Mouse (Mus musculus): ENCODE results near the gene Slc1a5.

Gene Slc1a5

DNA sequence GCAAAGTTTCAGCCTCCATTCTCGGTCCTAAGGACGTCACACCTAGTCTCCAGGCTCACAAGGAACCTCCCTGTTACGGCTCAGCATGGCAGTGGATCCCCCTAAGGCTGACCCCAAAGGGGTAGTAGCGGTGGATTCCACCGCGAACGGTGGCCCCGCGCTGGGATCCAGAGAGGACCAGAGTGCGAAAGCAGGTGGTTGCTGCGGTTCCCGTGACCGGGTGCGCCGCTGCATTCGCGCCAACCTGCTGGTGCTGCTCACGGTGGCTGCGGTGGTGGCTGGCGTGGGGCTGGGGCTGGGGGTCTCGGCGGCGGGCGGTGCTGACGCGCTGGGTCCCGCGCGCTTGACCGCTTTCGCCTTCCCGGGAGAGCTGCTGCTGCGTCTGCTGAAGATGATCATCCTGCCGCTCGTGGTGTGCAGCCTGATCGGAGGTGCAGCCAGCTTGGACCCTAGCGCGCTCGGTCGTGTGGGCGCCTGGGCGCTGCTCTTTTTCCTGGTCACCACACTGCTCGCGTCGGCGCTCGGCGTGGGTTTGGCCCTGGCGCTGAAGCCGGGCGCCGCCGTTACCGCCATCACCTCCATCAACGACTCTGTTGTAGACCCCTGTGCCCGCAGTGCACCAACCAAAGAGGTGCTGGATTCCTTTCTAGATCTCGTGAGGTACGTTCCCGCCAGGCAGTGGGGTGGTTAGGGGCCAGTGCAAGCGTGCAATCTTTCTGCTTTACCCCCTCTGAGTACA is 845 bp downstream of the Slc1a5 start:
- no peak for ATAC-seq (ENCODE audit: insufficient number of reproducible peaks, low FRiP score, low TSS enrichment)

DNA sequence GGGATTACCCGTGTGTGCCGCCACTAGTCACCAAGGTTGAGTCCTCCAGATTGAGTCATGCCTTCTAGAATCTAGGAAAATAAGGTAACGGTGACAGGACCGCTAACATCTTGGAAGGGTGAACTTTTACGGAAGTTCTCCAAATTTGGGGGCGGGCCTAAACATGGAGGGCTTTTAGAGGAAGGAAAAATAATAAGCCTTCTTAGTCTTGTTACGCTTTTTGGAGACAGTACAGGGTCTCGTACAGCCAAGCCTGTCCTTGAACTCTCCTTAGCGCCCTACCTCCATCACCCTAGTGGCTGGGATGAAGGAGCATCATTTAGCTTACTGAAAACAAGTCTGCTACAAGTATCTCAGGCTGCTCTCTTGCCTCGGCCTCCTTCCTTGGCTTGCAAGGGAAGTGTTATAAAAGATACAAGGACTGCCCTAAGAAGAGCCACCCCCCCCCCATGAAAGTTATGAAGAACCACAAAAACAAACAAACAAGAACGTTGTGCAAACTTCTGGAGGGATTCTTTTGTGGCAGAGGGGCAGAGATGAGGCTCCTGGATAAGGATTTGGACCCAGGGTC is 1.5 kb downstream of the Slc1a5 start:
- ATAC-seq (ENCODE audit: insufficient number of reproducible peaks, low FRiP score, low TSS enrichment) = no peak

DNA sequence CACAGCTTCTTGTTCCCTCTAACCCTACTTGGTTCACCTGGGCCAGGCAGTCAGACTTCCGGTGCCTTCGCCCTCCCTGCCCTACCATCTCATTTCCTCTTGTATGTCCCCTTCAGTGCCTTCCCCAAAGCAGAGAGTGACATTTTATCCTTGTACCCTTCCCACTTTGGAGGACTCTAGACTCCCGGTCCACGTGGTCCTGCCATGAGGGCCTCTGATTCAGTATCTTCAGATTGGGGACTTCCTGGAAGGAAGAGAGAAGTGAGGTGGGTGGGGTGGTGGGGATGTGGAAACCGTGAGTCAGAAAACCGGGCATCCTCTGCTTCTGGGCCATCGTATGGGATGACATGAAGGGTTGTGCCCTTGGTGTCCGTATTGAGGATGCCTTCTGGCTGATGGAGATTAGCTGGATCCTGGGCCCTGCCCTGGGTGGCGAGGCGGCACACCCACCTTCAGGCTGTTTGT is 2.1 kb downstream of the Slc1a5 start:
- no peak for ATAC-seq (ENCODE audit: insufficient number of reproducible peaks, low FRiP score, low TSS enrichment)

DNA sequence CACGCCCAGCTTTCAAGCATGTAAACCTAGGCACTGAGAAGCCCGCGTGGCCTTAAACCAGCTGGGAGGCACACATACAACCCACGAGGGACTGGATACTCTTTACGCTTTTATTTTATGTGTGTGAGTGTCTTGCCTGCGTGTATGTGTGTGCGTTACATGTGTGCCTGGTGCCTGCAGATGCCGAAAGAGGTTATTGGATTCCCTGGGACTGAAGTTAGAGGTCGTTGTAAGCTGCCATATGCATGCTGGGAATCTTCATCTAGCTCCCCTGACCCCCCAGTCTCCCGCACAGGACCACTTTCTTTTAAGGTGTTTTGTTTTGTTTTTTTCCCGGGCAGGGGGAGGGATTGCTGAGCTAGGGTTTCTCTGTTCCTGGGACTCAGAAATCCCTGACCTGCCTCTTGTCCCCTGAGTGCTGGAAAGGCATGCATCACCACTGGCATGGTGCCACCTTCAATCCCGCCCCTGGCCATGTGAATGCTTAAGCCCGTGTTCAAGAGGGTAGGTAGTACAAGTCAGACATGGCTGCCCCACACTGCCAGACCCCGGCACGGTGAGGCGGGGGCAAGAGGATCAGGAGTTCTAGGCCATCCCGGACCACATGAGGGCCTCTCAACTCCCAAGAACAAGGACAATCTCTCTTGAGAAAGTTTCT is 2.7 kb downstream of the Slc1a5 start:
- no peak for ATAC-seq (ENCODE audit: insufficient number of reproducible peaks, low FRiP score, low TSS enrichment)

DNA sequence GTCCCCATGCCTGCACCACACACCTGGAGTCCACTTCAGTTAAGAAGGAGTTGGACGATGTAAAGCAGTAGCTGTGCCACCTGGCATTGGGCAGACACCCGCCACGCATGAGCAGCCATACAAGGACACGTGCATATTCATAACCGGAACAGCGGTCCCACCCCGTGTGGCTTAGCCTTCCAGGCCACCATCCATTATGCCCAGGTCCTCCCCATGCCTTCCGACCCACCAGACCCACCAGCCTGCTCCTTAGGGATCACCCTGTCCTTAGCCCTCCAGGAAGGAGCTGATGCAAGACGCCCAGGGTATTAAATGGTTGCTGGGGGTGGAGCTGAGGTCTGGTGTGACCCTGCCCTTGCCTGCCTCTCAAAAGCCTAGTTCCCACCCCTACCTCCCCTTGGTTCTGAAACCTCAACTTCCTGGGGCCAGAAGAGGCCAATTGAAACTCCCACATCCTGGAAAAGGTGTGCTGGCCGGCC is 3.4 kb downstream of the Slc1a5 start:
- no peak for ATAC-seq (ENCODE audit: insufficient number of reproducible peaks, low FRiP score, low TSS enrichment)

DNA sequence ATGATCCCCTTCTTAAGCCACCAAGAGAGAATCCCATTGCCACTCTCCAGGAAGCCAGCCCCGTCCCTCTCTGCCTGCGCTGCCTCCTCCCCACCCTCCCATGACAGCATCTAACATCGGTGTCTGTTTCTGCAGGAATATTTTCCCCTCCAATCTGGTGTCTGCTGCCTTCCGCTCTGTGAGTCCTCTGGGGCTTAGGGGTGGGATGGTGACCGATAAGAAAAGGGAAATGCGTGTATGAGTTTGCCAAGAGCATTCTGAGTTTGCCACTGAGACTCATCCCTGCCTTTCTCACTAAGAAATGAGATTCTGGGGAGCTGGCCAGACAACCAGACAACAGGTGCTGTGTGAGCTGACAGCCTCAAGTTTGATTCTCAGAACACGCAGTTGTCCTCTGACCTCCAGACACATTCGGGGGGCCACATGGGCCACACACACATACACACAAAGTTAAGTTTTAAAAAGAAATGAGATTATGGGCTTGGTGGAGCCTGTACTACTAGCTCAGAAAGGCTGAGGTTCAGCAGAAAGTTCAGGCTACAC is 4.5 kb downstream of the Slc1a5 start:
- ATAC-seq (ENCODE audit: insufficient number of reproducible peaks, low FRiP score, low TSS enrichment) = no peak

DNA sequence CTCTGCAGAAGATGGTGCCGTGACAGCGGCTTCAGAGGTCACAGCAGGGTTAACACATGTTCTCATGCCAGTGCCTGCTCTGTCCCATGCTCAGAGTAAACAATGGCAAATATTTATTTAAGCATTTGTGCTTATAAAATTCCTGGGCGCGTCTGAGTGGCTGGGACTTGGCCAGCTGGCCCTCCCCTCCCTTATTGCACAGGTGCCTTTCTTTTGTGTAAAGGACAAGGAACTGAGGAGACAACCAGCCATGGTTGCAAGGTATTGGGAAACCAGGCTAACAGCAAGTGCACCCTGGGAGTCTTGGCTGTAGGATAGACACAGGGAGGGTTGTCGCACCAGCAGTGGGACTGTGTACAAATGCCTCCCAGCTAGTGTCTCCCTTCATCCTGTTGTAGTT is 11.2 kb downstream of the Slc1a5 start:
- ATAC-seq (ENCODE audit: insufficient number of reproducible peaks, low FRiP score, low TSS enrichment) = no peak

DNA sequence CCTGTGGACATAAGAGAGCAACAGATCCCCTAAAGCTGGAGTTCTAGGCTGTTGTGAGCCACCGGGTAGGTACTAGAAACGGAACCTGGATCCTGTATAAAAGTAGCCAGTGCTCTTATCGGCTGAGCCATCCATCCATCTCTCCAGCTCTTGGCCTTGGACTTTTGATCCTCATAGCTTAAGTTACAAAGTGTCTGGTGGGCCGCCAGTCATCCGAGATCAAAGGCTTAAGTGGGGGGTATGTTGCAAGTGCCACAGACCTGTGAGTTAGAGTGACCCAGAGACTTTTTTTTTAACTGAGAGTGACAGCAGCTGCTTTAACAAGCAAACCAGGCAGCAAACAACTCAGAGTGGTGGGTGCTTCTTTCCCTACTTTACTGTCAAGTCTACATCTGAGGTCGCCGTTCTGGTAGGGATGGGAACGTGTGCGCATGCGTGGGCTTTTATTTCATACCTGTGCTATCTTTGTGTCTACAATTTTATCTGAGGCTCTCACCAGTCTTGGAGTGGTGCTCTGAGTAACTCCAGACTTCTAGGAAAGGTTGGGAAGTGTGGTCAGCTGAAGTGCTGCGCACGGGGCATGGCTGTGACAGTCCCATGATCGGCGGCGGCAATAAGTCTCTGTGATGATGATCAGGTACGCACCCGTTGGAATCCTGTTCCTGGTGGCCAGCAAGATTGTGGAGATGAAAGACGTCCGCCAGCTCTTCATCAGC is 12.0 kb downstream of the Slc1a5 start:
- no peak for ATAC-seq (ENCODE audit: insufficient number of reproducible peaks, low FRiP score, low TSS enrichment)

DNA sequence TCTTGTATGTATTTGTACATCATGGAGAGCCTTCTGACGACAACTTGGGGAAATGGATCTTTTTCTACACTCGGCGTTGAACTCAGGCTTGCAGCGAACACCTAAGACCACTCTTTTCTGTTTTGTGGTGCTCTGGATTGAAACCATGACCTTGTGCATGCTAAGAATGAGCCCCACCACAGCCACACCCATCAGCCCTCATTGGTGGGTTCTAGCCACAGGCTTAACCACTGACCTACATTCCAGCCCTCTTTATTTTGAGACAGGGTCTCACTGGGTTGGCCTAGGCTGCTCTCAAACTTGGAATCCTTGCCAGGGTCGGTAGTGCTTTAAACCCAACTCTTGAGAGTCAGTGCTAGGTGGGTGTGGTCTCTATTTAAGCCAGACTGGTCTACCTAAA is 13.7 kb downstream of the Slc1a5 start:
- ATAC-seq (ENCODE audit: insufficient number of reproducible peaks, low FRiP score, low TSS enrichment) = no peak

DNA sequence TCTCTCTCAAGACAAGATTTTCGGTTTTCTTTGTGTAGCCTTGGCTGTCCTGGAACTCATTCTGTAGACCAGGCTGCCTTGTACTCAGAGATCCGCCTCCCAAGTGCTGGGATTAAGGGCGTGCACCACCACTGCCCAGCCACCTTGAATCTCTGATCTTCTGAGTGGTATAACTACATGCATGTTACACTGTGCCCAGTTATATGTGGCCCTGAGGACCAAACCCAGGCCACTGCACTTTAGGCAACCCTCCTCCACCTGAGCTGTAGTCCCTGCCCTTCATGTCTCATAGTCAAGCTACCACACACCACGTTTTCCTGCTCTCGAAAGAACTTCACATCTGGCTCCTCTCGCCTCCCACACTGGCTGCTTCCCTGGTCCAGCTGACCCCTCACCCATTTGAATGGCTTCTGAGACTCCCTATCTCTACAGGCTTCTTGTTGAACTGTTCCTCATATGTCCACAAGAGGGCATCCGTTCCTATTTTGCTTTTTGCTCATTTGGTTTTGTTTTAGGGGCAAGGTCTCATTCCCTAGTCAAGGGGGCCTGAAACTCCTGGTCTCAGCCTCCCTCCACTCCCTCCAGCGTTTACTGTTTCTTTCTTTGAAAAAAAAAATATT is 23.4 kb downstream of the Slc1a5 start:
- no peak for ATAC-seq (ENCODE audit: insufficient number of reproducible peaks, low FRiP score, low TSS enrichment)

DNA sequence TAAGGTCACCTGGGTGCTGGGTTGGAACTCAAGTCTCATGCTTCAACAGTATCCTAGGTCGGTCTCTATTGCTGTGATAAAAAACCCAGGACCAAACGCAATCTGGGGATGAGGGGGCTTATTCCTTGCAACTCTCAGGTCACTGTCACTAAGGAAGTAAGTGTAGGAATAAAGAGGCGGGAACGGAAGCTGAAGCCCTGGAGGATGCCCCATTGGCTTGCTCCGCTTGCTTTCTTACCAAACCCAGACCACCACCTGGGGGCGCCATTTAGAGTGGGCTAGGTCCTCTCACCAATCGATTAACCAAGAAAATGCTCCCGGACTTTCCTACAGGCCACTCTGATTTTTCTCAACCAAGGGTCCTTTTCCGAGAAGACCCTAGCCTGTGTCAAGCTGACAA is 26.8 kb downstream of the Slc1a5 start:
- ATAC-seq (ENCODE audit: insufficient number of reproducible peaks, low FRiP score, low TSS enrichment) = no peak

DNA sequence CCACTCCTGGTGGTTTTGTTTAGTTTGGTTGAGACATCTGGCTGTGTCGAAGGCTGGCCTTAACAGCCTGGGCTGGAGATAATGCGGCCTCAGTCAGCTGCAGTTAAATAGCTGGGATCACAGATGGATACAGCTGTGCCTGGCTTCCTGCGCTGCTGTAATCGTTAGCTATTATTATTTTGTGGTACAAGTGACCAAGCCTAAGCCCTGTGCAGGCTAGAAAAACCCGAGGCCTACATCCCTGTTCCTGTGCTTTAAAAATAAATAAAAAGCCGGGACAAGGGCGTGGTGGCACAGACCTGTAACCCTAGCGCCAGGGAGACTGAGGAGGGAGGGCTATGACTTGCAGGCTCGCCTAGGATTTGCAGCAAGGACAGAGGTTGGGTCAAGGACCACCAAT is 27.5 kb downstream of the Slc1a5 start:
- no peak for ATAC-seq (ENCODE audit: insufficient number of reproducible peaks, low FRiP score, low TSS enrichment)

DNA sequence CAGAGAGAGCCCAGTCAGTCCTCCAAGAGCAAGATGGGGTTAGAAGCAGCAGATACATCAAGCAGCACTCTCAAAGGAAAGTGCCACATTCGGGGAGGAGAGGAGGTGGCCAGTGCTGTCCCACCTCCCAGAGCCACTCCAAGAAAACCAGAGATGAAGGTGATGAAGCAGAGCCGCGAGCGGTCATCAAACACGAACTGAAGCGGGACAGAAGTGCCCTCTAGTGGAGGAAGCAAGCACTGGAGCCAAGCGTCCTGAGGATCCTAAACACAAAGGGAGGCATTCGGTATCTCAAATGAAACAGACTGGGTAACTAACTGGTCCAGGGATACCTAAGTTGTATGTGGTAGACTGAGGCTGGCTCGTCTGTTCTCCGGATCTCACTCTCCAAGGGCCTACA is 28.6 kb downstream of the Slc1a5 start:
- ATAC-seq (ENCODE audit: insufficient number of reproducible peaks, low FRiP score, low TSS enrichment) = peak; percentile 60; the same call in 1 of the 2 replicates

DNA sequence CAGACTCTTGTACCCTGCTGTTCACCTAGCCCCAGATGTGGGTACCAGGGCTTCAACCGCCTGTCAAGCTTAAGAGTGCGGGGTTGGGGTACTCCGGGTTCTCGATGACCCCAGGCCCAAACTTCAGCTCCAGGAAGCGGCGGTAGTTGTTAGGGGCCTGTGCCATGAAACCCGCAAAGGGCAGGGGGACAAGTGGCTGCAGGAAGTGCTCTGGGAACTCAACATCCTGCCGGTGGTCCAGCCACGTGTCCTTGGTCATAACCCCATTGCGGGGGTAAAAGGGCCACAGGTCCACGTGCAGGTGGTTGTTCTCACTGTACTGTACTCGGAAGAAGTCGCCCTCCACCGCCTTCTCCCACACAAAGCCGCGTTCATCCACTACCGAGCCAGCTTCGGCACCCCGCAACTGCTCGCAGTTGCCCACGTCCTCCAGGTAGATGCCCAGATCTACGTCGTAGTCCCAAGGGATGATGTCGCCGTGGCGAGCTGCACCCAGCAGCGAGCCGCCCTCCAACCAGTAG is 29.3 kb downstream of the Slc1a5 start:
- ATAC-seq (ENCODE audit: insufficient number of reproducible peaks, low FRiP score, low TSS enrichment) = peak; percentile 8; the same call in 1 of the 2 replicates

DNA sequence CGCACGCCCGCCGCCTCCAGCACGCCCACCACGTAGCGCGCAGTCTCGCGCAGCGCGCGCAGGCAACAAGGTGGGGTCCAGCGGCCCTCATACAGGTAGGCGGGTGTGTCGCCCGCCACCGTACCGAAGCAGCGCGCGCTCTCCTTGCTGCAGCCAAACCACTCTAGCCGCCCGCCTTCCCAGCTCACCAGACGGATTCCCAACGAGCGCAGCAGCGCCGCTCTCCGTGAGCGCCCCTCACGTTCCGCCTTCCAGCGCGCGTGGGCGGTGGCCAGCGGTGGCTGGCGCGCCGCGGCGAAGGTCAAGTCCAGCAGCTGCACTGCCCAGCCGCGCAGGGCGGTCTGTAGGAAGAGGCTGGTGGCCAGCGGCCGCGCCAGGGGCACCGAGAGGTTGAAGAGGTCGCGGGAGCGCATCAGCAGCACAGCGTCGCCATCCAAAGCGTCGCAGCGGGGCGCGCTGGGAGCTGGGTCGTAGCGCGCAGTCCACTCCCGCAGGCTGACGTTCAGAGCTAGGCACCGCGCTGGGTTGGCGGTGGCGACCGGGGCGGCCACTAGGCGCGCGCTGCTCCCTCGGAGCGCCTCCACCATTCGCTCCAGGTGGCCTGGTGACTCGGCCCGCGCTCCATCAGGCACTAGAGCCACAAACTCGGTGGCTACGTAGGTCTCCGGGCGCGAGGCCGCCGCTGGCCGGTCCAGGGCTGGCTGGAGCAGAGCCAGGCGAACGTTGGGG is 29.9 kb downstream of the Slc1a5 start:
- ATAC-seq (ENCODE audit: insufficient number of reproducible peaks, low FRiP score, low TSS enrichment) = 0 out of 2 replicates have a peak, but pooled peaks have one; percentile 24

DNA sequence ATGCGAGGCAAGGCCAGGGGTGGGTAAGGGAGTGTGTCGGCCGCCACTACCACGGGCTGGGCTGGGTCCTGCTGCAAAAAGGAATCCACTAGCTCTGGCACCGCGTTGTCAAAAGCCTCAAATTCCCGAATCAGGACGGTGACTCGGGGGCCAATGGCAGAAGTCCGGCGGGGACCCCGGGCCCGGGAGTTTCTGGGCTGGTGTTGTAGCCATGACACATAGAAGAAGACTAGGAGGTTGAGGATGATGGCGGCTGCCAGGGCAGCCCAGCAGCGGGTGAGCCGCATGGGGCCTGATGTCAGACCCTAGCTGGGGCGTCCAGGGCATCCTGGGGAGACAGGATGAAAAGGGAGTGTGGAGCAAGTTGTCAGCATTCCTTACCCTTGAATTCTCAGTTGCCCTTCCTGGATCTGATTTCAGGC is 30.5 kb downstream of the Slc1a5 start:
- no peak for ATAC-seq (ENCODE audit: insufficient number of reproducible peaks, low FRiP score, low TSS enrichment)

DNA sequence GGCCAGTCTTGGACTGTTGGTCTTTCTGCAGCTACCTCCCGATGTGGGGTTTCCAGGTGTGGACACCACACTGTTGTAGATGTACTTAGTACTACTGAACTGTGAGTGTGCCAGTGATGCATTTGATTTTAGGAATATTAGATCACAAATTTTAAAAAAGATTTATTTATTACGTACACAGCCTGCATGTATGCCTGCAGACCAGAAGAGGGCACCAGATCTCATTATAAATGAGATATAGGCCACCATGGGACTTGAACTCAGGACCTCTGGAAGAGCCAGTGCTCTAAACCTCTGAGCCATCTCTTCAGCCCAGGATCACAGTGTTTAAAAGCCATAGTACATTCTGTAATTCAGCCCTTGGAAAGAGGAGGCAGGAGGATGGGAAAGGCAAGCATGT is 31.4 kb downstream of the Slc1a5 start:
- ATAC-seq (ENCODE audit: insufficient number of reproducible peaks, low FRiP score, low TSS enrichment) = no peak

DNA sequence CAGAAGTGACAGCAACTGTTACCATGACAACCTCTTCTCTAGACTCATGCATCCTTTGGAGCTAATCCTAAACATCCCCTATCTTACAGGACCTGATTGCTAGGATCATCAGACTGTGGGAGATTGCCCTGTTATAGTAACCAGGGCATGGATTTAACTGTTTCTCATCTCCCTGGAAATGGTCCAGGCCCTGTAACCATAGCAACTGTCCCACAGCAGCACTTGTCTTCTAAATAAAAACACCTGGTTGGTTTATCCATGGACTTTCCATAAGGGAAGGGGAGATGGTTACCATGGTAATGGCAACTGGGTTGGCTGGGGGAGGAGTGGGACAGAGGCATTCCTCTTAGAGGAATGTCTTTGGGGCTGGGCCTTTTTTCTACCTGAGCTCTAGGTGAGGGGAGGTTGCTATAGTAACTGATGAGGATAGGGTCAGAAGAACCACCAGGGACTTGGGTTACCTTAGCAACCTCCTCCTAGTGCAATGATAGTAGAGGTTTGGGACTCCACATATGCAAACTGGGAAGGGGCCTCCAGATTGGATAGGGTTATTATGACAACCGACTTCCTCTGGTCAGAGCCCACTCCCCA is 34.3 kb downstream of the Slc1a5 start, which contains the start of gene Strn4:
Gene Strn4, plus strand, starts transcription at position 539 of the 591 bp plus-strand sequence.
- ATAC-seq (ENCODE audit: insufficient number of reproducible peaks, low FRiP score, low TSS enrichment) = no peak

DNA sequence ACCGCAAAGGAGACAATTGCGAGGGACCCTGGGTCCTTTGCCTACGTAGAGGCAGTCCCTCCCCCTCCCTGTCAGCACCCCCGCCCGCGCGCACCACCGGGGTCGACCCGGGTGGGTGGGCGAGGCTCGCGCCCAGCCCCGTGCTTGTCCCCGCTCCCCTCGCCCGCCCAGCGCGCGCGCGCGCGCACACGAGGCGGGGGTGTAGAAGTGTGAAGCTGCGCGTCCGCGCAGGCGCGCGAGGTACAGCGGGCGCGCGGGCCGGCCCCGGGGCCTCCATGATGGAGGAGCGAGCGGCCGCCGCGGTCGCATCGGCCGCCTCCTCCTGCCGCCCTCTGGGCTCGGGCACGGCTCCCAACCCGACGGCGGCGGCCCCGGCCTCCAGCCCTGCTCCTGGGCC is 34.9 kb downstream of the Slc1a5 start:
- ATAC-seq (ENCODE audit: insufficient number of reproducible peaks, low FRiP score, low TSS enrichment) = peak; percentile 53; the same call in 1 of the 2 replicates

Data from cerebellum, adult (tissue).